Mouse (Mus musculus): ENCODE results near the gene Eef2k.

DNA sequence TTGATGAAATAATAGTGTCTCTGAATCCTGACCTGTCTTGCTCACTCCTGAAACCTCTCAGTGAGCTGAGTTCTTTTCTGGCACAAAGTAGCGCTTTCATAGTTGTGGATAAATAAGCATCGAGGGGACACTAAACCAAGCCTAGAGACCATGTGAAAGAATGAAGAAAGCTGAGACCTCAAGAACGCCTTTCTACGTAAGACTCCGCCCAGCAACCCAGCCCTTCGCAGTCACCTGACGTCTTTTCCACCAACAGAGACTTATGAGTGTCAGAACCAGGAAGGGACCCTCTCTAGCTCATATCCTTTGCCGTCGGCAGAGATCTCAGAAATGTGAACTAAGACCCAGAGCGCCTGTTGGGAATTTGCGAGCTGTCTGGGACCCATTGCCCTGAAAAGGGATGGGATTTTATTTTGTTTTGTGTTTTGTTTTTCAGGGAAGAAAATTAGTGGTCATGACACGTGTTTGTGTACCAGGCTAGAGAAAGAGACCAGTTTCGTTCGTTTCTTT lies 7.7 kb upstream of the Eef2k start:
- no peak for TF ChIP-seq MAFK (IDR thresholded peaks at IDR 0.05; ENCODE audit: insufficient read depth, low read depth, low read length)
- TF ChIP-seq CHD2 (IDR thresholded peaks at IDR 0.05; ENCODE audit: low read depth, low read length): no peak
